Comparison of ENCODE assay signal across 9 mouse cellular contexts in genomic region chr5:114571451-114572030, GRCm38 (mm10). TPM values are rescaled to one million over a fixed set of nuclear protein-coding genes. Genes with fewer than 3 reads are reported as not detected.
DNase-seq lines count a peak whose midpoint lies in the region; ATAC-seq lines count a peak whose summit lies in the region.
"Had no signal": no experiment of that assay in that cellular context is flagged by ENCODE, and none has a peak within 500 bp of the region (broad histone marks: within the 10 kb centered on the region; RNA-seq: fewer than 3 reads in every experiment).

No protein-coding gene starts in this region.

- intact Hi-C loops in heart, postnatal 25 days (cut with DNase I) = loop anchor here (5.0 kb wide), 1 partner anchor 36 kb away; no protein-coding TSS in a partner anchor

- H3K9ac ChIP-seq in heart, embryonic 16.5 days (ENCODE audit: low read length) = peak overlapping the region; percentile 57
- H3K9ac ChIP-seq in hindbrain, embryonic 12.5 days = peak overlapping the region; percentile 50
- peak overlapping the region; percentile 51 for H3K9ac ChIP-seq in midbrain, embryonic 12.5 days (replicated peaks)

- 2% methylated on average over 39 of the region's 39 CpGs for WGBS in heart, embryonic 16.5 days
- under 1% methylated on average over 39 of the region's 39 CpGs for WGBS in hindbrain, embryonic 12.5 days
- WGBS in midbrain, embryonic 12.5 days = under 1% methylated on average over 39 of the region's 39 CpGs

- peaks cover 56% of the 10 kb centered on the region for H3K4me1 ChIP-seq in heart, embryonic 16.5 days (ENCODE audit: control insufficient read depth, insufficient read depth, low read length)
- H3K4me1 ChIP-seq in hindbrain, embryonic 12.5 days = peaks cover 83% of the 10 kb centered on the region
- peaks cover 82% of the 10 kb centered on the region for H3K4me1 ChIP-seq in midbrain, embryonic 12.5 days

- no peak for ATAC-seq in heart, embryonic 16.5 days (replicated peaks; ENCODE audit: extremely low read depth, insufficient read depth, low FRiP score)
- peak; percentile 33 for ATAC-seq in hindbrain, embryonic 12.5 days (ENCODE audit: low FRiP score)
- ATAC-seq in midbrain, embryonic 12.5 days (ENCODE audit: low FRiP score, low read depth) = peak; percentile 39
- no peak for ATAC-seq in megakaryocyte progenitor cell, adult 5-6 weeks (replicated peaks; ENCODE audit: poor library complexity)
- ATAC-seq in CD4-positive, CD25-positive, alpha-beta regulatory T cell, adult 4 months = no peak
- ATAC-seq: Patski had no signal

- peak overlapping the region; percentile 46 for H3K4me3 ChIP-seq in heart, embryonic 16.5 days (ENCODE audit: low read length)
- peak overlapping the region; percentile 40 for H3K4me3 ChIP-seq in hindbrain, embryonic 12.5 days
- peak overlapping the region; percentile 83 for H3K4me3 ChIP-seq in midbrain, embryonic 12.5 days

- H3K4me2 ChIP-seq in heart, embryonic 16.5 days (ENCODE audit: low read depth, low read length) = peak overlapping the region; percentile 67
- peak overlapping the region; percentile 84 for H3K4me2 ChIP-seq in hindbrain, embryonic 12.5 days (replicated peaks)
- peak overlapping the region; percentile 85 for H3K4me2 ChIP-seq in midbrain, embryonic 12.5 days (replicated peaks)

- no peaks in the 10 kb centered on the region for H3K36me3 ChIP-seq in heart, embryonic 16.5 days (ENCODE audit: control insufficient read depth, insufficient read depth)
- H3K36me3 ChIP-seq in hindbrain, embryonic 12.5 days = no peaks in the 10 kb centered on the region
- H3K36me3 ChIP-seq in midbrain, embryonic 12.5 days = no peaks in the 10 kb centered on the region

- H3K27ac ChIP-seq in heart, embryonic 16.5 days (ENCODE audit: low read length) = no peak overlapping the region
- peak overlapping the region; percentile 91 for H3K27ac ChIP-seq in hindbrain, embryonic 12.5 days
- peak overlapping the region; percentile 85 for H3K27ac ChIP-seq in midbrain, embryonic 12.5 days (replicated peaks)

- H3K27me3 ChIP-seq in heart, embryonic 16.5 days (ENCODE audit: control insufficient read depth, insufficient read depth, low read length) = peaks cover 32% of the 10 kb centered on the region
- 0 out of 2 replicates have a peak, but pooled peaks cover 8% of the 10 kb centered on the region for H3K27me3 ChIP-seq in hindbrain, embryonic 12.5 days
- H3K27me3 ChIP-seq in midbrain, embryonic 12.5 days = peaks cover 47% of the 10 kb centered on the region
- H3K27me3 ChIP-seq: Patski had no signal

- no peaks in the 10 kb centered on the region for H3K9me3 ChIP-seq in heart, embryonic 16.5 days (replicated peaks; ENCODE audit: control insufficient read depth, low read length)
- no peaks in the 10 kb centered on the region for H3K9me3 ChIP-seq in hindbrain, embryonic 12.5 days (replicated peaks)
- no peaks in the 10 kb centered on the region for H3K9me3 ChIP-seq in midbrain, embryonic 12.5 days

- DNase-seq in heart, postnatal 25 days (ENCODE audit: low spot score) = no peak
- DNase-seq in brain, adult 2 months (ENCODE audit: low read depth, low spot score) = peak; percentile 59
- DNase-seq in cerebellum, postnatal 4 days (ENCODE audit: low spot score in 2 of 2) = no peak

RNA-seq across cellular contexts. Expression of gene Fam222a, which starts 3.7 kb away (rescaled TPM):
- 0.83 and 0.84 TPM in 2 replicates for polyA plus RNA-seq in heart, embryonic 16.5 days (2015; fragmentation: Nextera tagmentation; extraction: Ambion mirVana)
- 1 to 10 TPM; 2.4 to 4.2 TPM for total RNA-seq in heart, postnatal 25 days (2021)
- polyA plus RNA-seq in hindbrain, embryonic 12.5 days (2016; fragmentation: Nextera tagmentation; extraction: Ambion mirVana) = 9.4 and 9.9 TPM in 2 replicates
- 9.4 and 10.2 TPM in 2 replicates for polyA plus RNA-seq in midbrain, embryonic 12.5 days (2016; fragmentation: Nextera tagmentation; extraction: Ambion mirVana)
- total RNA-seq in megakaryocyte progenitor cell, adult 5-6 weeks (2015) = 0.47 and 0.88 TPM in 2 replicates
- total RNA-seq in megakaryocyte progenitor cell, adult 5-6 weeks (2017) = 0.04 TPM in 1 of 2 replicates, not detected in the other
- polyA plus RNA-seq in CD4-positive, CD25-positive, alpha-beta regulatory T cell, adult 4 months (2017; shearing (Covaris generic)) = not detected

Comparison
In these comparisons a context has a peak if more than half of its experiments do, and no peak if none do; other contexts are left out.
1. ATAC-seq: peak in hindbrain, embryonic 12.5 days (single experiment) and midbrain, embryonic 12.5 days (single experiment); none in heart, embryonic 16.5 days (single experiment), megakaryocyte progenitor cell, adult 5-6 weeks (single experiment) and CD4-positive, CD25-positive, alpha-beta regulatory T cell, adult 4 months (single experiment).
2. Peak in every context shown above with its lines, with median percentiles within 50 percentile points of each other: H3K4me2 ChIP-seq, H3K4me3 ChIP-seq and H3K9ac ChIP-seq.